Comparison of ENCODE assay signal across 1 mouse cellular context in genomic region chr7:114276005-114276752, GRCm38 (mm10).
TF ChIP-seq lines count a peak whose summit lies in the region.

Psma1 (minus strand) TSS chr7:114276118.

TF ChIP-seq in MEL, 35 proteins besides CTCF, POLR2A, EP300 and RAD21 (continued from another document):
- TF ChIP-seq MEF2A (IDR thresholded peaks at IDR 0.05; ENCODE audit: extremely low read depth, insufficient replicate concordance, low read depth, low read length, poor library complexity, severe bottlenecking) (no peak), HCFC1 (IDR thresholded peaks at IDR 0.05; ENCODE audit: low read depth, low read length) (peak; percentile 95), MAZ (IDR thresholded peaks at IDR 0.05; ENCODE audit: low read depth, low read length) (peak; percentile 49; the same call in 1 of the 2 replicates), TBP (IDR thresholded peaks at IDR 0.05; ENCODE audit: low read depth, low read length) (peak; percentile 78)
